Mouse (Mus musculus): ENCODE results near the gene Grpel1.

The Grpel1 gene

DNA sequence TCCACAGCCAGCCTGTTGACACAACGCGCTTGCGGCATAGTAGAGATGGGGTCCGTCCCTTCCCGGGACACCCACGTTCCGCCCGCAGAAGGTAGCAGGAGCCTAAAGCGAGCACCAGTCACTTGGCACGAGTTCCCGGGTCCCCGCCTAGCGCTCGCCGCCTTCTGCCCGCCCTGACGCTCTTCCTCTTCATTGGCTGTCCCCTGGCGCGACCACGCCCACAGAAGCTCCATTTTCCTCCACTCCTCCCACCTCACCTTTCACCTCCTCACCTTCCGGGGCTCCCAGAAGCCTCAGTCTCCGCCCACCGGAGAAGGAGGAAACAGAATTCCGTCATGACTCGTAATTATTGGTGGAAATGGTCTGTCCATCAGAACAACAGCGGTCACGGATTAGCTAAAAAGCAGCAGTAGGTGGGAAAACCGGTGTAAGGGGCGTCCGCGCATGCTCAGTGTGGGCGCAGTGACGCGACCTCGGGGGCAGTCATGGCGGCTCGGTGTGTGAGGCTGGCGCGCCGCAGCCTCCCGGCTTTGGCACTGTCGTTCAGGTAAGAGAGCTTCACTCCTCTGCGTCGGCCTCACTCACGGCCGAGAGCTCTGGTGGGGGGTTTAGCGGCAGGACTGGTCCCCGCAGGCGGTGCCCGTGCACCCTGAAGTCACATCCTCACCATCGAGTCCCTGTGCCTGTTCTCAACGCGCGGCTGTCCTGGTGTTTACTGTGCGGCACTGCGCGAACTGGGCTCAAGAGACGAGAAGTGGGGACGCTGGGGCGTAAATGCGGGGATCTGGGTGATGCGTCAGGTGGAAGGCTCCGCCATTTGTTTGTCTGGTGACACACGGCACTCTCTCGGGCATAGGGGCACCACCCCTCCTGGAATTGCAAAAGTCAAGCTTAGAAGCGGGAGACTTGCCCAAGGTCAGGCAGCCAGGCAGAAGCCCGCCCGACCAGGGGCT is at the start of gene Grpel1:
Gene Grpel1, plus strand, starts transcription at position 290 of the 953 bp plus-strand sequence.
- DNase-seq: peak; percentile 99

DNA sequence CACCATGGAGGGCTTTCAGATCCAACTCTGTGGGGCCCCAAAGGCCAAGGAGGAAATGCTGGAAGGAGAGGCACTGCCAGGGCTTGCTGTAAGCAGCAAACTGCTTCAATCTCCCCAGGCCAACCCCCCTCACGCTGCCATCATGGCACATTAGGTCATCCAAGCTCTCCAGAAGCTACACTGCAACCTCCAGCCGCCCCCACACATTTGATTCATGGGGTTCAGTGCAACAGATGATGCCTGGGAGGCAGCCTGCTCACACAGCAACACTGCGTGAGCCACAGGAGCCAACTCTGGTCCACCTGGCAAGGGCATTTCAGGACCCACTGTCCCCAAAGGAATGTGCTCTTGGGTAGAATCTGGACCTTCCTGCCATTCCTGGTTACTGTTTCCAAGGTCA is 44.9 kb upstream of the Grpel1 start:
- DNase-seq: no peak

DNA sequence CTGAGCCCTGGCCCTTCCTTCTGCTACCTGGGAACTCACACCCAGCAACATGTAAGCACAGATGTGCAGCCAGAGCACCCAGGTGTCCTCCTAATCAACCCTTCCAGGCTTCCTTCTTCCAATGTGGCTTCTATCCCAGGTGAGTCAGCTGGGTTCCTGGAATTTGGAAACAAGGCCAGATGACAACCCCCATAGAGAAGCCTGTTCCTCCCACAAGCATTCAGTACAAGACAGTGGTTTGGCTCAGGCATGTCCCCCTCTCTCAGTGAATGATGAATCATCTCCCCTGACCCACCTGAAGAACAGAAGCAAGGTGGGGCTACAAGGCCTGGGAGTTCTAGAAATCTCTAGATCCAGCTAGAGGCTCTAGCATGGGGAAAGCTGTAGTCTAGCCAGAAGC is 42.1 kb upstream of the Grpel1 start:
- no peak for DNase-seq

DNA sequence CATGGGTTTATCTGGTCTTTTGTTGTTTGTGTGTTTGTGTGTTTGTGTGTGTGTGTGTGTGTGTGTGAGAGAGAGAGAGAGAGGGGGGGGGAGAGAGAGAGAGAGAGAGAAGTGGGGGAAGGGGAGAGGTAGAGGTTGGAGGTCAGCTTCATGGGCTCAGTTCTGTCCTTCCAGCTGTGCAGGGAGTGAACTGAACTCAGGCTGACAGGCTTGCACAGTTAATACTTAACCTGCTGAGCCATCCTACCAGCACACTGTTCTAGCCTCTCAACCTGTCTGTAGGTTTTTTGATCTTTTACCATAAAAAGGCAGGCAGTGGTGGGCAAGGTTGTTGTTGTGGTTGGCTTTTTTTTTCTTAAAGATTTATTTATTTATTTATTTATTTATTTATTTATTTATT is 40.1 kb upstream of the Grpel1 start:
- peak; percentile 40 to 58 for DNase-seq

DNA sequence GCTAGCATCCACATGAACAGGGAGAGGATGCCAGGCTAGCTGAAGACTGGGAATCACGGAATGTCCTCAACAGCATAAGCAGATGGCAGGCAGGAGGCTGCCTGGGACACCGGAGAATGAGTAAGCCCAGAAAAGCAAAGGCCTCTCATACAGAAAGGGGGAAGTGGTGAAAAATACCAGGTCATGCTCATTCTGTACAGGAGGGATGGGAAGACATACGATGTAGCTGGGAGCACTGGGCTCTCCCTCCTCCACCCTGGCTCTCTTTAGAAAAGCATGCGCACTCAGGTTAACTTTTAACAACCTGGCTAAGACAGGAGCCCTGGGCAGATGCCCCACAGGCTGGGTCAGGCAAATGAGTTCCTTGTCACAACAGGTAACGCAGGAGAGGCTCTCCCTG is 38.4 kb upstream of the Grpel1 start:
- DNase-seq: peak; percentile 69 to 78

DNA sequence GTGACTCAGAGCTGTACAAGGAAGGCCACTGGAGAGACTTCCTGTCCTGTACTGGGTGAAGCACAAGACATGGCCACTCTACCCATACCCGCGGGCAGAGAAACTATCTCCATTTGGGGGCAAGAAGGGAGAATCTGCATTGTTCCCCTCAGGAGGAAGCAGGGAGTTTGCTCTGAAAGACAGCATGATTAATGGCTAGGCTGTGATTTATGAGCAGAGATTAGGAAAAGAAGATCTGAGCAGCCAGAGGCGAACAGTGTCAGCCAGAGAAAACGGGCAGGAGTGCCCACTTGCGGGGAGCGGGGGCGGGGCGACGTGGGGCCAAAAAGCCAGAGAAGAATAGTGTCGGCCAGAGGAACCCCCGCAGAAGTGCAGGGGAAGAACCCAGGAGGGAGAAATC is 37.0 kb upstream of the Grpel1 start:
- DNase-seq: no peak

DNA sequence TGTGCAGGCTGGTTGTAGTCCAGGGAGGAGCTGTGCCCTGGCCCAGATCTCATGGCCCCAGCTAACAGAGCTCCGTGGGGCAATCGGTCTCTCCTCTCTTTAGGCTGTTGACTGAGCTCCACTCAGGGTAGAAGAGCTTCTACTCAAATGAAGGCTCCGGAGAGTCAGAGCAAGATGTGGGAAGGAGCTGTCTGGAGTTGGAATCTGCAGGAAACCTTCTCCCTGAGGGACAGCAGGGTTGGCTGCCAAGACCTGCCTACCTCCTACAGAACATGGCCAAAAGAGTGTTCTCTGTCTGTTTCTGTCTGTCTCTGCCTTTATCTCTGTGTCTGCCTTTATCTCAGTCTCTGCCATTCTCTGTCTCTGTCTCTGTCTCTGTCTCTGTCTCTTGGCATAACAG is 35.2 kb upstream of the Grpel1 start:
- DNase-seq: no peak

DNA sequence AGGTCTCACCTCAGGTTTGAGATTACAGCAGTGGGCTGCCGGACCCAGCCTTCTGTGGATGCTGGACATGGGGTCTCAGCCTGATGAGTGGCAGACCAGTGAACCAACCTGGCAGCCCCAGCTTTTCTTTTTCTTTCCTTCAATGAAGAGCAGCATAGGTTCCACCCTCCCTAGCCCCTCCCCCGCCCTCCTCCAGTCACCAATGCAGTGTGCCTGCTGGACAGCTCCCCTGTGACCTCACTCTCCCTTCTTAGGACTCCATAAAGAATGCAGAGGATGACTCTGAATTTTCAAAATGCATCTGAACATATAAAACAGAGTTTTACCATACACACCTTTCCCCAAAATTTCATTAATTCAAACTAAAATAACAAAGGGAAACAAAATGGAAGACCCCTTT is 33.1 kb upstream of the Grpel1 start:
- DNase-seq: no peak

DNA sequence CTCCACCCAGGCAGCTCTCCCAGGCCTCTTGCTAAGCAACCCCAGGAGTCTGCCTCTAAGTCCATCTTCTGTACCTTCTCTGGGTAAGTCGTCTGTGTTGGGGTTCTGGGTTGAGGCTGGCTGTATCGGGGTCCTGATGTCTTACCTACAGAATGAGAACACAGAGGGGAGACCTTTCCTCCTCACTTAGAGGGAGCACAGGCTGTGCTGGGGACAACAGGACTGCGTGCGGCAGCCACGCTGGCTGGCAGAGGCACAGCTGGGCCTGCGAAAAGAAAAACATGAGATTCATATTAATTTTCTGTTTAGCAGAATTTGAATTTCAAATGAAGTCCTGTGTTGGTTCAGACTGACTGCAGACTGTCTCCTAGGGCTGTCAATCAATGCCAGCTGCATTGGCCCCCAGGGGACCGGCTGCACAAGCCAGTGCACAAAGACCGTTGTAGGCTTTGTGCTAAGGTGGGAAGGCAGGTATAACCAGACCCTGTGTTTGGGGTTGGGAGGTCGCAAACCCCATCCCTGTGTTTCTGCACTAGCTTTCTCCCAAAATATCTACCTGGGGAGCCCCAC is 30.3 kb upstream of the Grpel1 start:
- no peak for DNase-seq

DNA sequence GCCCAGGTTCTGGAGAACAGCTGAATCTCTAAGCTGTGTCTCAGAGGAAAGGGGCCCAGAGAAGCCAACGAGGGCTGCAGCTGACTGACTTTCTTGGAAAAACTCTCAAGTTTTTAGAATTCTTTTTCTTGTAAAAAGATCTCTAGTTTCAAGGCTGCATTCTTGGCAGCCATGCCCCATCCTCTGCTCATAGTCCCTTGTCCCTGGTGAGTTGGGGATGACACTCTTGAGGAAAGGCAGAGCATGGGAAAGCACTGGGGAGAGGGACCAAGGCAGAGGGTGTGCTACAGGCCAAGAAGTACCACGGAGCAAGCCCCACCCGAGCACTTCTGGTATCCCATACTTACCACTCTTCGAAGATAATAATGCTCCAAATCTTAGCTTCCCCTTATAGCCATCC is 27.9 kb upstream of the Grpel1 start:
- DNase-seq: peak in 1 of 2 experiments; percentile 10

DNA sequence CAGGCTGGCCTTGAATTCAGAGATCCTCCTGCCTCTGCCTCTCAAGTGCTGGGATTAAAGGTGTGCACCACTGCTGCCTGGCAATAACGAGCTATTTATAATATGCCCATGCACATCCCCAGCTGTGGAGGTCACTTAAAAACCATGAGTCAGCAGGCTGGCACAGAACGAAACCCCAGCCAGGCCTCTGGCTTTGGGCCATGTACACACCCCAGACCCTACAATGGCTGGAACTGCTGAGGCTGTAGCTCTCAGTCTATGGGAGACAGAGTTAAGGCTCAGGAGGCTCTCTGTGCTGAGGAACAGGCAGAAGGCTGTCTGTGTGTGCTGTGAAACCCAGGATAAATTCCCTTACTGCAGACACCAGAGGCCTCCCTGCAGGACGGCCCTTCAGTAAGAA is 24.1 kb upstream of the Grpel1 start:
- DNase-seq: no peak

DNA sequence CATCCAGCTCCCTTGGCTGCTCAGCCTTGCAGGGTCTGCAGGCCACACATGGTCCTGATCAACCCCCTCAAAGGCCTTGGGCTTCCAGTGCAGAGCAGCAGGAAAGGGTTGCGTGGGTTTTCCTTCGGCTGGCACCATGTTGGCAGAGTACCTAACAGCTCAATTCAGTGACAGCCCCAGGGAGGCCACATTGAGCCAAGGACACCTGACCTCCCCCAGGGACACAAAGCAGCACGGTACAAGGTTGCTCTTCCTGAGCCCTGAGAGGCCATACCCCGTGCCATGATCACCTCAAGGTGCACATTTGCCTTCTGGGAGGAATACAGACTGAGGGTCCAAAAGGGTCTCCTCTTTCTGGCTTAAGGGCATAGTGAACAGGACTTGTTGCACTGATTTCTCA is 20.2 kb upstream of the Grpel1 start:
- no peak for DNase-seq

DNA sequence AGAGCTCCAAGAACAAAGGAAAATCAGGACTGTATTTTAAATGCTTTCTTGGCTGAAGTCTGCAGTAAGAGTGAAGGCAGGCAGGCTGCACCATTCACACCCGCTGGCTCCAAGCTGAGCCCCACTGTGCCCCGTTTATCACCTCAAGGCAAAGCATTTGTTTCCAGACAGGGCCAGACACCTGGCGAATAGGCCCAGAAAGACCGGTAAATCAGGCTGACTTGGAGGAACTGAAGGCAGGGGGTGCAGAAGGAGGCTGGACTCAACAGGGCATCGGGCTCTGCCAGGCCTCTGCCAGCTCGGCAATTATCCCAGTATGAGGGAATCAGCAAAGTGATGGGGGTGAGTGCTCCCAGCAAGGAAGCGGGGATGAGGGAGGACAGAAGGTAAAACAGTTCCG is 19.8 kb upstream of the Grpel1 start:
- no peak for DNase-seq

DNA sequence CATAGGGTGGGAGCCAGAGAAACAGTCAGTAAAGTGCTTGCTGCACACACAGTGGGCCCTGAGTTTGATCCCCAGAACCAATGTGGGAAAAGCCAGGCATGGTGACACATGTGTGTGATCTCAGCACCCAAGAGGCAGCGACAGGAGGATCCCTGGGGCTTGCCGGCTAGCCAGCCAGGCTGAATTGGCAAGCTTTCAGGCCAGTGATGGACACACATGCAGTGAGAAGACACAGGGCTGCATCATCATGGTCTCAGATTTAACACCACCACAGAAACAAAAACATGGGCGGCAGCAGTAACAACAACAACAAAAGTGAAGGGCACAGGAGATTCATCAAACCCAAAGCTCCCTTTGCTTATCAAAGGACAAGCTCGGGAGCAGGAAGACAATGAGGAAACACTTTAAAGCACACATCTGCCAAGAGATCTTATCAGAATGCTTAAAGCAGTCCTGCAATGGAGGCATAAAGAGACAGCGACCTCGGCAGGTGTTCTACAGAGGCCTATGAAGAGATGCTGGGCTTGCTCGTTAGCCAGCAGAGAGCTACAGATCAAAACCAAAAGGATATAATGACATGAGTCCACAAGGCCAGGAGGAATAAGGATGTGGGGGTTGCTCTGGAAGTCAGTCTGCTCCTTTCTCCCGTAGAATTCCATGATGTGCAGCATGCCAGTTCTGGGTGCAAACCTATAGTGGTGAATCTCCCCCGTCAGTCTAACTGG is 18.5 kb upstream of the Grpel1 start:
- no peak for DNase-seq

DNA sequence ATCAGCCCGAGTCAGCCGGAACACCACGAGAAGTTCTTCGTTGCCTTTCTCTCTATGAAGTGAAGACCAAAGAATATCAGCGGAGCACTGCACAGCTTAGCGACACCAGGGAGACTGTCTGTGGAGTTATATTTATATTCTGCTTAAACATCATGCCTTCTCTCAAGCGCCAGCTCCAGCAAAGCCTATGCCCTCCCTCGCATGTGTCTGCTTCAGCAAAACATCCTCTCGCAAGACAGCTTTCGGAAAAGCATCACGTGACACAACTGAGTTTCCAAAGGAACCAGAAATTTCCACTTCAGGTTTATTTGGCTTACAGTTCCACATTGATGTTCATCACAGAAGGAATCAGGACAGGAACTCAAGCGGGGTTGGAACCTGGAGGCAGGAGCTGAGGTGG is 16.9 kb upstream of the Grpel1 start:
- DNase-seq: no peak

DNA sequence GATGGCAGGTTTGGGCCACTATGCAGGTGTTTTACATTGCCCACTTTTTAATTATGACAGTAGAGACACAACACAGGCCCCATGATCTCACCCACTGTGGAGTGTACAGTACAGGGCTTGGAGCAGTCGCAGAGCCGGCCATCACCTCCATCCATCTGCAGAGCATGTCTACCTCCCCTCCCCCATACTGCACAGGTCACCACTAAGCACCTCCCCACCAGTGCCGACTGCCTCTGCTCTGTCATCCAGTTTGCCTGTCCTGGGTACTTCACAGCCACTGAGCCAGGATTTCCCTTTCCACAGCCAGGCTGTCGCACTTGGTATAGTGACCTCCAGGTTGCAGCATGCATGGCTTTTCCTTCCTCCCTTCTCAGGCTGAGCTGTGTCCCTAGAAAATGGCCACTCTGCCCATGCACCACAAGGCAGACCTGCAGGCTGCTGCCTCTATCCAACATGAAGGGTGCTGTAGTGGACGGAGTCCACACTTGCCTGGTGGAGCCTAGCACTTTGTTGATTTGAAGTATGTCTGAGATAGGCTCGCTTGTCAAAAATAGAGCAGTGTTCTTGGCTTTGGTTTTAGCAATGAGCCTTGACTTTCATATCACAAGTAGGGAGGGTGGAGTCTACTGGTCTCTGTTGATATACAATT is 15.0 kb upstream of the Grpel1 start:
- no peak for DNase-seq

DNA sequence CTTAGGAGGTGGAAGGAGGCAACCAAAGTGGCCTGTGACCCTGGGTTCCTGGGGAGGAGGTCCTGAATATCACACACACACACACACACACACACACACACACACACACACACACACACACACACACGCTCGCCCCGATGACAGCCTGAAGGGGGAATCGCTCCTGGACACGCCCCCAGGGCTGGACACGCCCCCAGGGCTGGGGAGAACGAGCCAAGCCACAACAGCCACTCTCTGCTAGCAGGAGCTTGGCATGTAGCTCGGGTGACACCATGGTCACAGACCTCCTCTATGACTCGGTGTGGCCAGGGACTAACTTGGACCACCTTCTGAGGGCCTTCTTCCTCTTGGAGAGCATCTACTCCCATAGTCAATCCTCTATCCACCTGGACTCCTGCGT is 13.7 kb upstream of the Grpel1 start:
- DNase-seq: no peak

DNA sequence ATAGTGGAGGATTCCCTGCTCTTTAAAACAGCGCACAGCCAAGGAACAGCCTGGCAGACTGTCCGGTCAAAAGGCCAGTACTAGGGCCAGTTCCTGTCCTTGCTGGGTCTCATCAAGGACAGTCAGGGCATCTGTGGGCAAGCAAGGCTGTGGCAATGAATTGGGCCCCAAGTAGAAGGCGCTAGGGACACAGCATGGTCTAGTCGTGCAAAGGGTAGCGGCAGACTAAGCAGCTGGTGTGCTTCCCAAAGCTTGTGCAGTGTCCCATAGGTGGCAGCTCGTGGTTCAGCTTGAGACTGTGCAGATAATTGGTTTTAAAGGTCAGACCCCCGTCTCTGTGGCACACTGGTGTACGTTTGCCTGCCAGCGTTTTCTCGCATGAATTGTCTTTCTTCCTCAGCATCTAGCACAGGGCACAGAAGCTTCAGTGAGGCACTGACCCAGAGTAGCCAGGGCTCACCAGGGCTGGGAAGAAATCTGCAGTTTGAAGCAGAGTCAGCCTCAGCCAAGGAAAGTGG is 12.9 kb upstream of the Grpel1 start:
- no peak for DNase-seq

DNA sequence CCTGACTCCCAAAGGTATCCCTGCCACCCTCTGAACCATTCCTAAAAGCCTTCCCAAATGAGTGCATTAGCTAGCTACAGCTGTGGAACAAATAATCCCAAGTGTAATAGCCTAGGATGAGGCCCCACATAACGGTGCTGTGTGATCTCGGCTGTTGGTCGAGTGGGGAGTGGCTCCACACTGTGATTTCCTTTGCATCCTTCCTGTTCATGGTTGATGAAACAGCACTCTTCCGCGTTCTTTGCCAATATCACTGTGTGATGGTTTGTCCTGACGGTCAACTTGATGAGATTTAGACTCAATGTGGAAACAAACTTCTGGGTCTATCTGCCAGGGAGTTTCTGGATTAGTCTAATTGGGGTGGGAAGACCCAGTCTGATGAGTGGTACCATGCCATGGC is 12.0 kb upstream of the Grpel1 start:
- no peak for DNase-seq

DNA sequence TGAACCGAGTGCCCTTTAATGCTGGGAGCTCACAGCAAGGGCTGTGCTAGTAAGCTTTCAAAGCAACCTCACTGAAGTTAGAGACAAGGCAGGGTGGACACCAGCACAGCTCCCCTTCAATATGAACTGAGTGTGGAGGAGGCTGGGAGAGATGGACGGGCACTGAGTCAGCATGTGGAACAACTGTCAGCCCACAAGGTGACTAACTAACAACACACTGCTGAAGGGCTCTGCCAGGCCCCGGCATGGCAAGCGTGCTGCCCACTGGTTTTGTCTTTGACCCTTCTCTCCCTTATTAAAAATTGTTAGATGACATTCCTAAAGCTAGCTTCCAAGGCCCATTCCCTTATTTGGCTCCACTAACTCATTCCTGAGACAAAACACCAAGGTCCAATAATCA is 7.1 kb upstream of the Grpel1 start:
- no peak for DNase-seq

DNA sequence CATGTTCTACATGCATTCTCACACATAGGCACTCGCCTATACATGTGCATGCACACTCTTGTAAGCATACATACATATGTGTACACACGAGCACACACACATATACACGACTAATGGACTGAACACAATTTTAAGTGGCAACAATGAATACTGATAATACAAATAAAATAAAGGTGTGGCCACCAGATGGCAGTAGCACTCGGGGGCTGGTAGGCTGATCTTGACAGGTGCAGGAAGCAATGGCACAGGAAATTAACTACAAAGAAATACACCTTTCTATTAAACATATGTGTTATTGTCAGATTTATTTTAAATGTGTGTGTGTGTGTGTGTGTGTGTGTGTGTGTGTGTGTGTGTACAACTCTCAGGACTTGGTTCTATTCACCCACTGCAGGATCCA is 5.9 kb upstream of the Grpel1 start:
- DNase-seq: peak; percentile 44 to 79

DNA sequence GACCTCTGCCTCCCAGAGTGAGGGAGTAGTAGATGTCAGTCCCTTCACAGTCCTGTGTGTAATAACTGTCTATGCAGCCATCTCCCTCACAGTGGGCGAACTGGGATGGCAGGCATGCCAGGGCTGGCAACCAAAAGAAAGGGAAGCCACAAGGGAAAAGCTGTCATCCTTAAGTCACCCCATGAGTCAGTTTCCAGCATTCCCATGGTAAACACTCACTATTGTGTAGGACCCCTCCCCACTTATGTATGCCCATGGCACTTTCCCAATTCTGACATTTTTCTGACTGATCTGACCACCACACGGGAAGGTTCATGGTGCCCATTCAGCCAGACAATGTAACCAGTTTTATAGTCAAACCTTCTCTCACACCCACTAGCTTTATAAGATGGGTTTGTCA is 4.1 kb upstream of the Grpel1 start:
- DNase-seq: no peak

DNA sequence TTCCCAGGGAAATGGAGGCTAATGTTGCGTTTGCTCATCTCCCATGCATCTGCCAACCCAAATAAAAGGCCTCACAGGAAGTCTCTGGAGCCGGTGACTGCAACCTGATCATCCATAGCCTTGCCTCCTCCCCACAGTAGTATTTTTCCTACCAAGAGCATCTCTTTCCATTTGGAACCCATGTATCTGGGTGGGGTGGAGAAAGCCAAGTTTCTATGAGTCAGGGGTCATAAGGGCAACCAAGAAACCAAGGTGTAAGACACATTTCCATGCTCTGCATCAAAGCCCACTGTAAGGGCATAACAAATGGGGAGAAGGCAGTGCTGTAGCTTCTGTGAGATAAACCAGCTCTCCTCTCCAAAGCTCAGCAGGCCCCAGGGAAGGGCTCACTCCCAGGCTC is 3.6 kb upstream of the Grpel1 start:
- no peak for DNase-seq
